Mouse (Mus musculus) bone marrow, adult 2 months (tissue): ENCODE results near the gene Grm7. TPM values are rescaled to one million over a fixed set of nuclear protein-coding genes. Genes with fewer than 3 reads are reported as not detected.

Experiments
- H3K27ac ChIP-seq: fragments of 200-500 bp; 2 replicates; pipeline ENCODE4 v1.5.1; 2012; ENCODE audit warnings: low read depth, mild to moderate bottlenecking, control low read depth, inconsistent platforms, low read length; ENCODE audit not compliant: control insufficient read depth, poor library complexity, insufficient read depth
- H3K4me1 ChIP-seq: fragments of 200-500 bp; 2 replicates; pipeline ENCODE4 v1.6.1; 2011; ENCODE audit warnings: low read length; ENCODE audit not compliant: control insufficient read depth, insufficient read depth
- H3K4me3 ChIP-seq: fragments of 200-500 bp; replicated peaks from 2 replicates; pipeline ENCODE3; 2011; ENCODE audit warnings: mild to moderate bottlenecking, low read depth, low read length, control low read depth; ENCODE audit not compliant: control insufficient read depth
- CTCF ChIP-seq: fragments of 200-500 bp; IDR thresholded peaks from 2 replicates; pipeline ENCODE4 v1.5.1; 2011; ENCODE audit warnings: low read length, control low read depth; ENCODE audit not compliant: control insufficient read depth, insufficient read depth
- POLR2A ChIP-seq: fragments of 200-500 bp; IDR thresholded peaks from 2 replicates; pipeline ENCODE4 v1.6.1; 2011; ENCODE audit warnings: low read depth, mild to moderate bottlenecking, control low read depth, low read length, borderline replicate concordance; ENCODE audit not compliant: control insufficient read depth
- WGBS: fragments of 180-500 bp; shearing (Covaris S2); methylation state at CpG from one replicate; pipeline ENCODE4 v1.1.7; 2018; 5-methylcytosine and 5-hydroxymethylcytosine counted together
- polyA plus RNA-seq: library from polyadenylated mRNA; stranded (reverse); fragments of >200 nt; gene quantifications from 2 replicates; pipeline ENCODE4 v1.2.4, GENCODE M21; 2011; ENCODE audit warnings: low replicate concordance; ENCODE audit not compliant: missing spikeins, insufficient read depth, insufficient read length

Grm7 gene
- polyA plus RNA-seq, 1 experiment = not detected

DNA sequence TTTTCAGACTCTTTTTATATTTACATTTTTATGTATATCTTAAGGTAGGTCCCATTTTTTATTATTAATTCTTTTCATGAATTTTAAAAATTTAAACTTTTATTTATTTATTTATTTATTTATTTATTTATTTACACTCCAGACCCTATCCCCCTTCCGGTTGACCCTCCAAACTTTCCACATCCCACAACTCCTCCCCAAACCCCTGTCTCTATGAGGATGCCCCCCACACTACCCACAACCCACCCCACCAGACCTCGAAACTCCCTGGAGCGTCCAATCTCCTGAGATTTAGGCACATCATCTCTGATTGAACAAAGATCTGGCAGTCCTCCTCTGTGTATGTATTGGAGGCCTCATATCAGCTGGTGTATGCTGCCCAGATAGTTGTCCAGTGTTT lies 69.6 kb downstream of the Grm7 start:
- H3K4me3 ChIP-seq = no peak overlapping the region
- WGBS = 80% methylated on average over 3 of the region's 3 CpGs
- TF ChIP-seq CTCF = no peak
- no peaks in the 10 kb centered on the region for H3K4me1 ChIP-seq
- no peak overlapping the region for H3K27ac ChIP-seq

- no peaks in the 10 kb centered on the region for H3K4me1 ChIP-seq
- TF ChIP-seq CTCF (no peak), POLR2A (no peak)
- H3K27ac ChIP-seq = no peak overlapping the region
- WGBS = 81% methylated on average over 4 of the region's 4 CpGs
- no peak overlapping the region for H3K4me3 ChIP-seq
Observed at GRCm38 (mm10) chr6:110723371-110723770, 78.0 kb downstream of the Grm7 start.

GRCm38 (mm10) chr6:110733914-110734313 lies 88.5 kb downstream of the Grm7 start:
- no peak overlapping the region for H3K4me3 ChIP-seq
- 84% methylated on average over 2 of the region's 2 CpGs for WGBS
- TF ChIP-seq POLR2A (no peak), CTCF (no peak)
- H3K4me1 ChIP-seq = no peaks in the 10 kb centered on the region
- H3K27ac ChIP-seq = no peak overlapping the region

- Histone ChIP-seq H3K4me1 (no peaks in the 10 kb centered on the region), H3K27ac (no peak overlapping the region), H3K4me3 (no peak overlapping the region)
- 35% methylated on average over 7 of the region's 7 CpGs for WGBS
- TF ChIP-seq CTCF (no peak), POLR2A (no peak)
Observed at GRCm38 (mm10) chr6:110743981-110744670, 98.7 kb downstream of the Grm7 start.

DNA sequence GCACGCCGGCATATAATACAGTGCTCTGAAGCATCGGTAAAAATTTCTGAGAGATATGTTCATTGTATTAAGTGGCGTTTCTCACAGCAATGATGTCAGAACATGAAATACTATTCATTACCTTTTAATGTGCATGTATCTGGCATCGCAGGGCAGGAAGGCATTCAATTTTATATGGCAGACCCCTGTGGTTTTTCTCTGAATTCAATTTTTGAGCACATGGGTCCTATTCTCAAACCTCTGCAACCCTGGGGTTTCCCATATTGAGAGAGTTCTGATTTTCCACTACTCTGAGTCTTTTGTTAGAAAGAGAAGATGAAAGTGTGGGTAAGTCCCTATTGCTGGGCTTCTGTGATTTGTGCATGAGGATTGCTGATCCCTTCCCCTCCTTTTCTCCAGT lies 110.5 kb downstream of the Grm7 start:
- TF ChIP-seq CTCF = no peak
- TF ChIP-seq POLR2A = no peak
- Histone ChIP-seq H3K4me3 (no peak overlapping the region), H3K27ac (no peak overlapping the region), H3K4me1 (no peaks in the 10 kb centered on the region)
- 86% methylated on average over 5 of the region's 5 CpGs for WGBS

DNA sequence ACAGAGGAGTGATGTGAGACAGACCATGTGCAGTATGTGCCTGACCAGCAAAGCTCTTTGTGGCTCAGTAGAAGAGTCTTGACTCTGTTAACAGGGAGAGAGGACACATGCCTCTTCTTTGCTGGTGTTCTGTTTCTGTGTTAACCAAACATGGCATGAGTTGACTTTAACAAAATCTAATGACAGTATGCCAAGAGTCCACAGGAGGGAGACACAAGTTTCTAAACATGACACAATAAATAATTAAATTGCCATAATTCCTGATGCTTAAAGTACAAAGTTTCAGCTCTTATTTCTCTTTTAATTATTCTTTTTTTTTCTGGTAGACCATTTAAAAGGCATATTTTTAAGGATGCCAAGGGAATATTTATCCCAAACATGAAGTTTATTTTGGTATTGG lies 124.2 kb downstream of the Grm7 start:
- Histone ChIP-seq H3K4me1 (no peaks in the 10 kb centered on the region), H3K4me3 (no peak overlapping the region), H3K27ac (no peak overlapping the region)
- TF ChIP-seq POLR2A (no peak), CTCF (no peak)

- H3K4me1 ChIP-seq = no peaks in the 10 kb centered on the region
- WGBS = 40% methylated on average over 1 of the region's 1 CpGs
- TF ChIP-seq CTCF = no peak
- TF ChIP-seq POLR2A = no peak
- no peak overlapping the region for H3K27ac ChIP-seq
- H3K4me3 ChIP-seq = no peak overlapping the region
Observed at GRCm38 (mm10) chr6:110772652-110773051, 127.3 kb downstream of the Grm7 start.

DNA sequence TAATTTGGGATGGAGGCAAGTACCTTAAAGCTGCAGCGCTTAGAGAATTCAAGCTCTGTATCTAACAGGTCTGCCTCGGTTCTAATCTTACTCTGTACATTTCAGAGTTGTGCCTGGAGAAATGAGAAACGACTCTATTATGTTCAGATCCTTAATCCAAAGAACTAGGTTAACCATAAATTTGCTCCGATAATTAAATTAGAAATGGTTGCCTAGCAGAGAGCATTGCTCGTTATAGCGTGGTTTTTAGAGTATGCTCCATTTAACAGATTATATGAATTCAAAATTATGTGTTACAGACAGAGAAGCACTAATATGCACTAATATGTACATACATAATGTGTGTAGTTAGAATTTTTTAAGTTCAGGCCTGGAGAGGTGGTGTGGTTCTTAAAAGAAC lies 130.7 kb downstream of the Grm7 start:
- H3K27ac ChIP-seq = no peak overlapping the region
- H3K4me1 ChIP-seq = no peaks in the 10 kb centered on the region
- H3K4me3 ChIP-seq = no peak overlapping the region
- no peak for TF ChIP-seq CTCF
- TF ChIP-seq POLR2A = no peak
- WGBS = 82% methylated on average over 6 of the region's 6 CpGs

- TF ChIP-seq CTCF (no peak), POLR2A (no peak)
- Histone ChIP-seq H3K27ac (no peak overlapping the region), H3K4me1 (no peaks in the 10 kb centered on the region), H3K4me3 (no peak overlapping the region)
- WGBS = 52% methylated on average over 1 of the region's 1 CpGs
Observed at GRCm38 (mm10) chr6:110785497-110785928, 140.1 kb downstream of the Grm7 start.
